Mouse (Mus musculus) kidney, postnatal 0 days (tissue): Measurements from ENCODE around the gene Soat1. TPM values are rescaled to one million over a fixed set of nuclear protein-coding genes. Genes with fewer than 3 reads are reported as not detected.
"Not testable (repeated sequence)": the region's sequence is repeated elsewhere in the genome, so short reads cannot be mapped to it uniquely, and the experiment has no call there.

ENCODE experiments used
- ATAC-seq: fragments of 200-750 bp; cut with Nextera tagmentation; replicated peaks from 2 replicates; pipeline ENCODE4 v1.8.0; 2017; ENCODE audit warnings: low read depth, moderate number of reproducible peaks, moderate TSS enrichment, moderate library complexity; ENCODE audit not compliant: low FRiP score
- DNase-seq: peaks from one replicate; pipeline ENCODE4 v3.0.0-alpha.2; 2016; ENCODE audit warnings: low spot score
- H3K27ac ChIP-seq: fragments of 300-500 bp; sonication (generic); 2 replicates; pipeline ENCODE4 v1.5.1; 2014; ENCODE audit warnings: mild to moderate bottlenecking
- H3K27me3 ChIP-seq: fragments of 300-500 bp; sonication (generic); 2 replicates; pipeline ENCODE4 v1.6.1; 2014; ENCODE audit warnings: low read length, mixed read lengths; ENCODE audit not compliant: insufficient read depth
- H3K36me3 ChIP-seq: fragments of 300-500 bp; sonication (generic); 2 replicates; pipeline ENCODE4 v1.6.1; 2014; ENCODE audit warnings: low read length, mixed read lengths; ENCODE audit not compliant: insufficient read depth
- H3K4me1 ChIP-seq: fragments of 300-500 bp; sonication (generic); replicated peaks from 2 replicates; pipeline ENCODE4 v1.6.1; 2014; ENCODE audit warnings: antibody characterized with exemption, low read length, mixed read lengths; ENCODE audit not compliant: insufficient read depth
- H3K4me2 ChIP-seq: fragments of 300-500 bp; sonication (generic); 2 replicates; pipeline ENCODE4 v1.6.1; 2014; ENCODE audit warnings: mild to moderate bottlenecking, low read length, moderate library complexity, mixed read lengths
- H3K4me3 ChIP-seq: fragments of 300-500 bp; sonication (generic); replicated peaks from 2 replicates; pipeline ENCODE4 v1.5.1; 2014; ENCODE audit warnings: low read depth, low read length
- H3K9ac ChIP-seq: fragments of 300-500 bp; sonication (generic); 2 replicates; pipeline ENCODE4 v1.6.1; 2014; ENCODE audit warnings: low read depth, low read length
- H3K9me3 ChIP-seq: fragments of 300-500 bp; sonication (generic); replicated peaks from 2 replicates; pipeline ENCODE4 v1.6.1; 2016; ENCODE audit warnings: low read length, inconsistent platforms, mixed read lengths
- CTCF ChIP-seq: IDR thresholded peaks from 2 replicates; pipeline ENCODE4 v1.5.1; 2016; ENCODE audit warnings: antibody characterized with exemption, low read depth, mild to moderate bottlenecking, moderate library complexity
- WGBS: fragments of 180-500 bp; shearing (Covaris S2); extraction: QIAGEN DNeasy Blood & Tissue Kit; methylation state at CpG from one replicate; pipeline ENCODE4 v1.1.7; 2014; 5-methylcytosine and 5-hydroxymethylcytosine counted together
- polyA plus RNA-seq: library from polyadenylated mRNA; unstranded; fragments of >200 nt; fragmentation: Nextera tagmentation; extraction: Ambion mirVana; gene quantifications from 2 replicates; pipeline ENCODE4 v1.2.1, GENCODE M21; 2015

Gene Soat1
- polyA plus RNA-seq, 1 experiment from 2014 or later: 30.5 TPM

- H3K4me3 ChIP-seq: no peak overlapping the region
- no peaks in the 10 kb centered on the region for H3K36me3 ChIP-seq
- no peak overlapping the region for H3K9ac ChIP-seq
- ATAC-seq: no peak
- H3K27me3 ChIP-seq: no peaks in the 10 kb centered on the region
- no peak overlapping the region for H3K4me2 ChIP-seq
- no peaks in the 10 kb centered on the region for H3K4me1 ChIP-seq
- no peak overlapping the region for H3K27ac ChIP-seq
- no peaks in the 10 kb centered on the region for H3K9me3 ChIP-seq
- TF ChIP-seq CTCF: no peak
- no peak for DNase-seq
- WGBS: 54% methylated on average over 10 of the region's 10 CpGs
These were observed 70.9 kb downstream of the Soat1 start for GRCm38 (mm10) chr1:156403251-156403650.

DNA sequence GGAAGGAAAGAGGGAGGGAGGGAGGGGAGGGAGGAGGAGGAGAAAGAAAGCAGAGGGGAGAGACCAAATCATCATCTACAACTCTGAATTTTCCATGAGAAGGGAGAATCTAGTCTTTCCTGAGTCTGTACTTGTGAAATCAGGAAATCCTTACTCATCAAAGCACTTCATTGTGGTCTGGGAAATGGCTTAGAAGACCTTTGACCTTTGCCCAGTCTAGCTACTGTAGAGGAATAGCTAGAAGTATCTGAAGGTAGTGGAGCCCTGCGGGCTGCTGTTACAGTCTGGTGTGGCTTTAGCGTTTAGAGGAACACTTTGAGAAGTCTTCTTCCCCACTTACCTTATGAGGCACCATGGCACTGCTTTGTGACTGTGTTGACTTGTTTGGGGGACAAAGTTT is 71.6 kb downstream of the Soat1 start:
- DNase-seq (no peak), ATAC-seq (no peak)
- no peak for TF ChIP-seq CTCF
- no peaks in the 10 kb centered on the region for H3K9me3 ChIP-seq
- no peaks in the 10 kb centered on the region for H3K27me3 ChIP-seq
- no peaks in the 10 kb centered on the region for H3K36me3 ChIP-seq
- no peak overlapping the region for H3K9ac ChIP-seq
- H3K4me1 ChIP-seq: no peaks in the 10 kb centered on the region
- WGBS: 46% methylated on average over 2 of the region's 2 CpGs
- no peak overlapping the region for H3K27ac ChIP-seq
- H3K4me3 ChIP-seq: no peak overlapping the region
- H3K4me2 ChIP-seq: no peak overlapping the region

- H3K9me3 ChIP-seq, H3K27me3 ChIP-seq, ATAC-seq, DNase-seq, H3K9ac ChIP-seq, H3K4me3 ChIP-seq, H3K4me2 ChIP-seq, H3K36me3 ChIP-seq, H3K27ac ChIP-seq, H3K4me1 ChIP-seq: not testable (repeated sequence)
- 65% methylated on average over 3 of the region's 3 CpGs for WGBS
These were observed 74.0 kb downstream of the Soat1 start for GRCm38 (mm10) chr1:156400159-156400558.

DNA sequence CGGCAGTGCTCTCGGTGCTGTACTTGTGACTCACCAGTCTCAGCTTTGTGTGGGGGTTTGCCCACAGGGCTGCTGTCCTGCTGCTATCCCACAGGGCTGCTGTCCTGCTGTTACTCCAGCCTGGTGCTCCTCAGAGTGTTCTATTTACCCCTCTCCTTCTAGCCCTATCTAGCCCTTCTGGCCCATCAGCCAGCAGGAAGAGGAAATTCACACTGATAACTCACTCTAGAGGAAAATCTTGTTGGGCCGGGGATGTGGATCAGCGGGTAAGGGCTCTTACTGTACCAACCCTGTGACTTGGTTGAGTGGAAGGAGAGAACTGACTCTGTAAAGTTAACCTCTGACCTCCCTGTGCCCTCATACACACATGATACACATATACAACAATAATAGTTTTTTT is 81.0 kb downstream of the Soat1 start:
- Histone ChIP-seq H3K4me3 (no peak overlapping the region), H3K36me3 (no peaks in the 10 kb centered on the region), H3K9ac (no peak overlapping the region), H3K27ac (no peak overlapping the region), H3K4me2 (no peak overlapping the region), H3K9me3 (no peaks in the 10 kb centered on the region), H3K27me3 (no peaks in the 10 kb centered on the region), H3K4me1 (no peaks in the 10 kb centered on the region)
- whole genome bisulfite sequencing: 83% methylated on average over 4 of the region's 4 CpGs
- ATAC-seq (no peak), DNase-seq (no peak)
- TF ChIP-seq CTCF: no peak

DNA sequence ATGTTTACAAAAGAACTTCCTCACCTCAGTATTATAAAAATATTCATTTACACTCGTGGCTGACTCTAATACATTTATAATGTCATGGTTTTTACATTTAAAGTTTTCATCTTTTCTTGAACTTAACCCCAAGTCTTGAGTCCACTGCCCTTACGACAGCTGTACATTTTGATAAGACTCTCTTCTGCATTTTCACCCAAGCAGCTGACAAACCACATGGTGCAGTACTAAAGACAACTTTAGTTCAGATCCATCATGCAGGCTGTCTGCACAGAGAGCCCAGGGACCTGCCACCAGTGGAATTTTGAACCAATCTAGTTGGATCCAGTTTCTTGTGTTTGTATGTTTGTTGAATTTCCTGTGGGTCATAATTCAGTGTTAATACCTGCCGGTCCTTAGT is 87.3 kb downstream of the Soat1 start:
- Histone ChIP-seq H3K9me3 (no peaks in the 10 kb centered on the region), H3K4me3 (no peak overlapping the region), H3K9ac (no peak overlapping the region), H3K36me3 (no peaks in the 10 kb centered on the region), H3K27ac (no peak overlapping the region), H3K4me2 (no peak overlapping the region), H3K27me3 (no peaks in the 10 kb centered on the region), H3K4me1 (no peaks in the 10 kb centered on the region)
- DNase-seq (no peak), ATAC-seq (no peak)
- 65% methylated on average over 3 of the region's 3 CpGs for WGBS
- TF ChIP-seq CTCF: no peak

GRCm38 (mm10) chr1:156386232-156386631 is 87.9 kb downstream of the Soat1 start:
- Histone ChIP-seq H3K27me3 (no peaks in the 10 kb centered on the region), H3K9me3 (no peaks in the 10 kb centered on the region), H3K9ac (no peak overlapping the region), H3K4me1 (no peaks in the 10 kb centered on the region), H3K36me3 (no peaks in the 10 kb centered on the region), H3K4me3 (no peak overlapping the region), H3K4me2 (no peak overlapping the region), H3K27ac (no peak overlapping the region)
- ATAC-seq: no peak
- no peak for DNase-seq
- TF ChIP-seq CTCF: no peak
- 86% methylated on average over 4 of the region's 4 CpGs for WGBS

DNA sequence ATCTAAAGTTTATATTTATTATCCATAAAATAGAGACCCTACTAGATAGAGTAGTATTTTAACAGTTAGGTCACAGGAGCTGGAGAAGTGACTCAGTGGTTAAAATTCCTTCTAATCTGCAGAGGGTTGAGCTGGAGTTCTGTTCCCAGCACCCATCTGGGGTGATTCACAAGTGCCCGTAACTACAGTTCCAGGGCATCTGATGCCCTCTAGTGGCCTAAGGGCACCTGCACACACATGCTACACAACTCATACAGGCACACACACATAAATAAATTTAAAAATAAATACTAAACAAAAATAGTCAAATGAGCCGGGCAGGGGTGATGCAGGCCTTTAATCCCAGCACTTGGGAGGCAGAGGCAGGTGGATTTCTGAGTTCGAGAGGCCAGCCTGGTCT is 92.9 kb downstream of the Soat1 start:
- no peak for ATAC-seq
- Histone ChIP-seq H3K9ac (no peak overlapping the region), H3K4me3 (no peak overlapping the region), H3K4me2 (no peak overlapping the region), H3K9me3 (no peaks in the 10 kb centered on the region), H3K36me3 (no peaks in the 10 kb centered on the region), H3K27me3 (no peaks in the 10 kb centered on the region), H3K27ac (no peak overlapping the region), H3K4me1 (no peaks in the 10 kb centered on the region)
- WGBS: 91% methylated on average over 3 of the region's 3 CpGs
- no peak for TF ChIP-seq CTCF
- DNase-seq: no peak

Other genes starting within 250 kb of the Soat1 start
- gene Tdrd5, start 170.7 kb downstream of the Soat1 start, polyA plus RNA-seq: 4.5 and 4.7 TPM in 2 replicates
- gene Nphs2, start 163.6 kb downstream of the Soat1 start, polyA plus RNA-seq: 62.5 and 64.3 TPM in 2 replicates
- gene Gm2000, start 108.3 kb downstream of the Soat1 start, polyA plus RNA-seq: 763 and 841 TPM in 2 replicates
- 0.11 and 0.27 TPM in 2 replicates for gene Axdnd1, start 53.2 kb downstream of the Soat1 start, polyA plus RNA-seq
- gene Gm10031, start 49.7 kb upstream of the Soat1 start, polyA plus RNA-seq: 0.45 and 0.54 TPM in 2 replicates
- 2.4 and 3.0 TPM in 2 replicates for gene Abl2, start 84.5 kb upstream of the Soat1 start, polyA plus RNA-seq
- 18.3 and 19.9 TPM in 2 replicates for gene Tor3a, start 200.0 kb upstream of the Soat1 start, polyA plus RNA-seq
- gene Fam20b, start 244.8 kb upstream of the Soat1 start, polyA plus RNA-seq: 30.5 and 32.3 TPM in 2 replicates